Mouse (Mus musculus) T-helper 2 cell (primary cell): ENCODE measurements at regions not wholly inside any gene's neighbourhood (a gene's known extent, or its start where the extent isn't known, plus 50 kb on each side); places are given as distances from the start of the nearest gene placed in this dataset.

Experiments
- in situ Hi-C: fragments of 300-600 bp; cut with MboI, MseI; formaldehyde crosslinking; loops from one replicate; pipeline ENCODE4 v1.15.1; 2025; ENCODE audit warnings: high pct_unique_total_duplicates

- in situ Hi-C loops, result no loop called here
These were observed 349.2 kb downstream of the Agtpbp1 start for GRCm38 (mm10) chr13:59235836-59236235.

DNA sequence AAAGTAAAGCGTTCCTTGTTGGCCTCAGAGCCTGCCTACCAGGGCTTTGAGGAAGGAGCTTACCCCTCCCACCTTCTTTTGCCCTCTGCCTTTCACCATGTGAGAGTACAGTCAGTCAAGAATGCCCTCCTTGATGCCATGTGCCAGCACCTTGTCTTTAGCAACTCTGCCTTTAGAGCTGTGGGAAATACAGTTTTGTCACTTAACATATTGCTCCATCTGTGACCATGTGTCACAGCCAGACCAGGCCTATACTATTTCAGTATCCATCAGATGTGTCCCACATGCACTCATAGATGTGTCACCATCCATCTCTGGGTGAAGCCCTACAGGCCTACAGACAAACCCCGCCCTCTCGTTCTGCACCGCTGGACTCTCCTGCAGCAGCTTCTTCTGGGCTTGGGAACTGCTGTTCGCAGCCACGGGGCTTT, 355.9 kb downstream of the Agtpbp1 start:
- in situ Hi-C loops, result no loop called here

DNA sequence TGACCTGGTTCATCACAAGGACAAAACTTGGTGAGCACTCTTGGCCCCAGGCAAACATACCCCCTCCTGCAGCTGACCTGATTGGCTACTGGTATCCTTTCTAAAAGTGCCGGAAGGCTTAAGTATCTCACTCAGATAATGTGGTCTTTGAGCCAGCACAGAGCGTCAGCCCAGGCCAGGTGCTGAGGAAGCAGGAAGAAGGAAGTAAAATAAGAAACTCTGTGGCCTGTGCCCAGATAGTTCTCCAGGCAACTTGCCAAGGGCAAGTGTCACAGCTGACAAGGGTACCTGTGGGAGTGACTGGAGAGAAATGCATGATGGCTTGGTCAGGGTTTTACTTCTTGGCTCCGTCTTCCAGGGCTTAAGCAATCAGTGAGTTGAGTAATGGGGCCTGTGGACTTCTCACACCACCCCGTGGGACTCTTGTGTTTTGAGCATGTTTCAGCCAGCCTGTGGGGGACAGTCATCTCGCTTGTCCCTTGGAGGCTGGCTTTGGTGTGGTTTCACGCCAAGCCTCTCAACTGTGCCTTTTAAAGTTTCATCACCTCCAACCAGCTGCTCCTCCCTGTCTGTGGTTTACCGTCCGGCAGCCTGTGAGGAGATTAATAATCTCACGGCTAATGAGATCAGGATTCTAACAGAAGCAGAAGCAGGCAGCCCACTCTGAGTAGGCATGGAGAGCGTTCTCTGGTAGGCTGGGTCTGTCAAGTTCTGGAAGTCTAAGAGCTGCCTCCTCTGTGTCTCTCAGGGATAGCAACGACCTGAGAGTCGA, 356.8 kb downstream of the Agtpbp1 start:
- in situ Hi-C loops, result no loop called here

DNA sequence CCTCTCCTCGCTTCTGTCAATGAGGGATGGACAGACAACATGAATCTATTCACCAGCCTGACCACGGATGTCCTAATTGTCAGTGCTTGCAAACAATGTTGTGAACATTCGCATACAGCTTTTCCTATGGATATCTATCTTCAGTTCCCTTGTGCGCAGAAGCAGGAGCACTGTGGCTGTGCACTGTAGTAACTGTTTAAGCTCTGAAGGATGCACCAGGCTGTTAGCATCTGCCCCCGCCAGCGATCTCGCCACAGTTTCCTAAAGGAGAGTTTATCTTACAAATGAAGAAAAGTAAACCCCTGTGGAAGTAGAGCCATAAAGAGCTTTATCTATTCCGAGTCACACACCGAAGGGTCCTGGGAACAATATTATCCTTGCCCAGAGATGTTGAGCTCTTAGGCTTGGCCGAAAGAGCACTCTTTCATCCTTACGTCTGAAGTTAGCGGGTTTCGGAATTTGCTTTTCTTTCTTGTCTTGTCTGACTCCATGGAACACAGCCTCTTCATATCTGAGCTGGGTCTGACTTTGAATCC, 357.4 kb downstream of the Agtpbp1 start:
- in situ Hi-C loops, result no loop called here

GRCm38 (mm10) chr13:59220587-59220986, 364.4 kb downstream of the Agtpbp1 start:
- in situ Hi-C loops, result no loop called here

DNA sequence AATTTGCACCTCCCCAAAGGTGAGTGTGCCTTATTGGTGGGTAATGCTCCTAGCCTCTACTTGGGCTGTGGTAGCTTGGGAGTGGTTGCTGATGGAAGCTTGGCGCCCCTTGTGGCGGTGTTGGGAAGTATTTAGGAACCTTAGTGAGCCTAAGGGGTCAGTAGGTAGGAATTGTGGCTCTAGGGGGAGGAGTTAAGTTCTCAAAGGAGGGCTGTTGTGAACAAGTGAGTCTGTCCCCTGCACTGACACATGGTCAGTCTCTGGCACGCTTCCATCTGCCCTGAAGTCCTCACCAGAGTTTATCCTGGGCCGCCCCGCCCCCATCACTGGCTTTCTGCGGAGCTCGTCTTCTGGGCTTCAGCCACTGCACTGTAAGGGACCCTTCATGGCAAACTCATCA, 364.9 kb downstream of the Agtpbp1 start:
- in situ Hi-C loops, result no loop called here

DNA sequence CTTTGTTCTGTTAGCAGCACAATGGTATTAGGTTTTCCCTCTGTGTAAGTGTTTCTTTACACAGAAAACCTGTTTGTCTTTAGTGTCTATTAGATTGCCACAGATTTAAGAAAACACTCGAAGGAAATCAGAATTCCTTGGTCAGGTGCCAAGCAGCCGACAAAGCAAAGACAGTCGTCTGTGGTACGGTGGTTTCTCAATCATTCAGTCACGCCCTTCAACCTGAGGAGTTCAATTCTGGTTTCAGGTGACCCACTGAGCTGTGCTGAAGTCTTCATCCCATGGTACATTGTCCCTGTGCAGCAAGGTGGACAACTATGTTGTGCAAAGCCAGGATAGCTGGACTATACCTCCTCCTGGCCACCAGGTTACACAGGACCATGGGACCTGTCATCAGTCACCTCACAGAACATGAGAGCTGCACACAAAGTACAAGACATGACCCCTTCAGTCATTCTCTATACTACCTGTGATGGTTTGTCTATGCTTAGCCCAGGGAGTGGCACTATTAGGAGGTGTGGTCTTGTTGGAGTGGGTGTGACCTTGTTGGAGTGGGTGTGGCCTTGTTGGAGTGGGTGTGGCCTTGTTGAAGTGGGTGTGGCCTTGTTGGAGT, 368.2 kb downstream of the Agtpbp1 start:
- in situ Hi-C loops, result no loop called here

DNA sequence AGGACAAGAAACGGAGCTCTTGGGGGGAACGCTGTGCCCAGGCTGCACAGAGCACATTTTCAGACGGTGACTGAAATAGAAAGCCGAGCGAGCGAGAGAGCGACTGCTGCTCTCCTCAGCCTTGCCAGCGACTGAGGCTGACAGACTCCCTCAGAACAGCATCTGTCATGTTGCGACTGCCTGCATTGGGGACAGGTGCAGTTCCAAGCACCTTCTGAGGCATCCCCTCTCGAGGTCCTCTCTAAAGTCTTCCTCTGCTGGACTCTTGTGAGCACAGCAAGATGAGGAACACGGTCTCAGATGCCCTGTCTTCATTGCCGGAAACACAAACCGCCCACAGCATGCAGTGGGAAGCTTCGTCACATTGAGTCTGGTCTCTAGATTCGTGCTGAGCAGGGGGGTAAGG, 372.7 kb downstream of the Agtpbp1 start:
- in situ Hi-C loops, result no loop called here

GRCm38 (mm10) chr13:59210828-59211227, 374.2 kb downstream of the Agtpbp1 start:
- in situ Hi-C loops, result no loop called here

DNA sequence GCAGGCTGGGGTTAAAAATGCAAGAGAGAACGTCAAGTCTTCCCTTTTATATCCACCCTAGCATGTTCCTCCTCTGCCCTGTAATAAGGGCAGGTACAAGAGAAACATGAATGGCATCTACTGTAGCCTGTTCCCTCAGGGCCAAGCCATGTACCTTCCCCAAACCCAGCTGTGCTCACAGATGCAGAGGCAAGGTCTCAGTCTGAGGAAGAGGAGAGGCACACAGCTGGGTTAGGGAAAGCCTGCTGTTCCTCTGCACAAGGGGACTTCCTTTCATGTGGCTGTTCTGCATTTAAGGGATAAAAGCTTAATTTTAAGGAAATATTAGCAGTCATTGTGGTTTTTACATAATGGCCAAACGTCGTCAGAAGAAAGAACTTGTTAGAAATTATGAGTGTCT, 378.8 kb downstream of the Agtpbp1 start:
- in situ Hi-C loops, result no loop called here

GRCm38 (mm10) chr13:59204506-59204905, 380.5 kb downstream of the Agtpbp1 start:
- in situ Hi-C loops, result no loop called here

- in situ Hi-C loops, result no loop called here
These were observed 388.7 kb downstream of the Agtpbp1 start for GRCm38 (mm10) chr13:59196311-59196710.

DNA sequence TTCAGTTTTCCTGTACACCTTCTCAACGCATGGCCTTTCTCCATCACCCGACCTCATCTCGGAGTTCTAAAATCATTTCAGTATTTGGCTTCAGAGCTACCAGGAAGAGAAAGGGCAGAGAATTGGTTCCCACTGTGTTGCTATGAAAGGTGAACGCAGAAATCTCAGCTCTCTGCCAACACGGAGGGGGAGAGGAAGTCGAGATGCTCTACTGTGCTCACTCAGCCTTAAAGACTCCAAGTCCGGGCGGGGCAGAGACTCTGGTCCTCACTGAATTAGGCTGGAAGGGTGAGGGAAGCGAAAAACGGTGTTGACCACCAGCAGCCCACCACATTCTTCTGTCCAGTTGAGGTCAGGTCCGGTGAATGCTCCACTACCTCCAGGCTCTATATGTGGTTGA, 382.1 kb downstream of the Ntrk2 start:
- in situ Hi-C loops, result no loop called here
